Mouse (Mus musculus): Measurements from ENCODE around the gene Gpr150. TPM values are rescaled to one million over a fixed set of nuclear protein-coding genes. Genes with fewer than 3 reads are reported as not detected.

Gpr150 gene
- not detected for total RNA-seq (2023)

DNA sequence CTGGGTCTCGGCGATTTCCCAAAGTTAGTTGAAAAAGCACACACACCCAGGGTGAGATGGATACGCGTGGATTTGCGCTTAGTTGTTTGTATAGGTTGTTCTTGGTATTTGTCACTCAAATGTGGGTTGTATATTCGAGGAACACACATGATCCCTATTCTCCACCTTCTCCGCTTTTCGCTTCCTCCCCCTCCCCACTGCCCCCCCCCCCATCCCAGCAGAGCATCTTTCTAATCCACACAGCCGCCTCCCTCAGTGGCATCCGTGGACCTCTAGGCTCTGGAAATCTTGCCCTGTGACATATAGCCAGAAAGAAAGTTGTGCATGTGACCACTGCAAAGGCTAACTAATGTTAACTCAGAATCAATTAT is at the start of gene Gpr150:
Gene Gpr150, minus strand, starts transcription at position 101 of the 371 bp plus-strand sequence.

DNA sequence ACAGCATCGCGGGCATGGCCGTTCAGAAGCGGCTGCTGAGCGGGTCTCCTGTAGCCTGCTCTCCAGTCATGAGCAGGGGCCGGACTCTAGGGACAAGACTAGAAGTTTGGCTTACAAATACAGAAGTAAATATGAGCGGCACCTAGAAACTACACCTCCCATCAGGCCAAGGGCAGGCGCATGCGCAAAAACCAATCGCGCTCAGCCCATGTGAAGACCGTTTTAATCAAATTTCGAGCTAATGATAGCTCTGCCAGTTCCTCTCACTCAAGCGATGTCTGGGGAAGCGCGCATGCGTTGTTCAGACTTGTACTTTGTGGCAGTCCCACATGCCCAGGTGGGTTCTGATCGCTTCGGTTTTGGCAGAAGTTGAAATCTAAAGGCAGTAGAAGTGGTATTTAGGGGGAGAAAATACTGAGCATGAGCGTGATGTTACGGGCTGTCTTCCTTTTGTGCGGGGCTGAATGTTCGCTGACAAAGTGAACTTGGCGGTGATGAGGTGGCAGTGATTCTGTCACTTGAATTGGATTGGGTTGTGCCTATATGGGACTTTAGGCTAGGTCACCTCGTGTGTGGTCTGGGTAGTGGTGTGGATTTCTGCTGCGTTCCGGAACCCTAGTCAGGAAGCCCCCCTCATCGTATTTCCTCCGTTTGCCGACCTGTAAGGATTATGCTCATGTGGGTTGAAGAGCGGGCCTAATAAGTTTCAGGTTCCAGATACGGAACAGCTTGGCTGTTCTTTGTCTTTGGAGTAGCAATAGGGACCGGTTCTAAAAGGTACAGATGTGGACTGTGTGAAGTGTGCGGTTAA is 41.9 kb upstream of the Gpr150 start, which contains the start of the genes Arsk and Ttc37:
Gene Arsk, minus strand, starts transcription at position 168 of the 811 bp plus-strand sequence.
Gene Ttc37, plus strand, starts transcription at position 242 of the 811 bp plus-strand sequence.

DNA sequence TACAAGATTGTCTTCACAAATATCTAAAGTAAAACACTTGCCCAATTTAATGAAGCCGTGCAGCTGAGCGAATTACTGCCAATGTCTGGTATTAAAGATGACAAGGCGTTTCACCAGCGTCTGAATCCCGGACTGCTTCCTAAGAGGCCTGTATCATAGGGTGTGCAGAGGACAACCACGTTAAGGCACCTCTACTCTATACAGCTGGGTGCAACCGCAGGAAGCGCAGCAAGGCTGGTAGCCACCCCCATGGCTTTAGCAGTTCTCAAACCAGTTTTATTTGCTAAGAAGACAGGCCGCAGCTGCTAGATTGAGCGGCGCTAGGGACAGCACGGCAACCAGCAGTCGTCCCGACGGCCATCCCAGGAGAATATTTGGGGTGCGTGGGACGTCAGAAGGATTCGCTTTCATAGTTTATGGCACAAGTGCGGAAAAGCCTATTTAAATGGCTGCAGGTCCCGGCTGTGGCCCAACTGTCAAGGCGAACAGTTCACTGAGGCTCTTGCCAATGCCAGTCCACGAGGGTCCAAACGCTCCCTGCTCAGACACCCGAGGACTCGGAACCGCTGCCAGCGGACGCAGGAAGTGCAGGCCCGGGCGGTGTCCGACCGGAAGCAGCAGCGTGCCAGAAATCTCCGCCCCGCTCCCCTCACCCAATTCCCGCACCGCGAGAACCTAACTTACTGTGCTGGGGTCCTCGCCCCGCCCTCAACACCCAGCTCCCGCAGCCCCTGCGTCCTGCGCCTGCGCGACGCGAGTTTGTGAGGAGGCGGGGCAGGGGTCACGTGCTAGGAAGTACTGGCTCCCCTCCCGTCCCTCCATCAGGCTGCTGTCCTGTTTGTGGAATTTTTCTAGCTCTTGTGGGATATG is 38.6 kb downstream of the Gpr150 start, which contains the start of gene Rfesd:
Gene Rfesd, minus strand, starts transcription at position 746 of the 870 bp plus-strand sequence.

Other genes with a start within 250 kb of the Gpr150 start
- 12.4 TPM for gene Glrx, start 217.1 kb downstream of the Gpr150 start, total RNA-seq (2023)
- gene Rhobtb3, start 113.1 kb downstream of the Gpr150 start, total RNA-seq (2023): not detected
- not detected for gene Spata9, start 89.8 kb downstream of the Gpr150 start, total RNA-seq (2023)
- gene Rfesd, start 38.3 kb downstream of the Gpr150 start, total RNA-seq (2023): 8.3 TPM
- gene Arsk, start 41.7 kb upstream of the Gpr150 start, total RNA-seq (2023): 5.5 TPM
- 30.9 TPM for gene Ttc37, start 41.7 kb upstream of the Gpr150 start, total RNA-seq (2023)
- gene Fam81b, start 248.1 kb upstream of the Gpr150 start, total RNA-seq (2023): not detected